Mouse (Mus musculus) 3134 (cell line): ENCODE results near the gene Wfikkn2.
A peak's percentile ranks its signal among the peaks of the same experiment; 100 is the strongest.

Source experiments
- DNase-seq: peaks from one replicate; pipeline ENCODE4 v3.0.0-alpha.2; 2011; ENCODE audit warnings: low spot score; ENCODE audit not compliant: insufficient read length; ENCODE audit errors: extremely low read depth

The Wfikkn2 gene

GRCm38 (mm10) chr11:94198405-94199146 is 47.2 kb downstream of the Wfikkn2 start:
- no peak for DNase-seq

GRCm38 (mm10) chr11:94196311-94196710 is 49.5 kb downstream of the Wfikkn2 start:
- DNase-seq, result no peak

- DNase-seq, result no peak
These were observed 52.7 kb downstream of the Wfikkn2 start for GRCm38 (mm10) chr11:94193109-94193508.

- no peak for DNase-seq
These were observed 55.1 kb downstream of the Wfikkn2 start for GRCm38 (mm10) chr11:94190665-94191064.

GRCm38 (mm10) chr11:94189579-94189978 is 56.2 kb downstream of the Wfikkn2 start:
- peak; percentile 33 for DNase-seq
